Mouse (Mus musculus) G1E (cell line): ENCODE results near the gene Mtrf1l.

Experiments
- CTCF ChIP-seq: IDR thresholded peaks from 2 replicates; pipeline ENCODE4 v1.5.1; 2012; ENCODE audit warnings: low read depth, low read length, inconsistent platforms, mixed read lengths
- GATA1 ChIP-seq: IDR thresholded peaks from 2 replicates; pipeline ENCODE4 v1.6.1; 2012; ENCODE audit warnings: borderline replicate concordance, low read length, inconsistent platforms, mixed read lengths

DNA sequence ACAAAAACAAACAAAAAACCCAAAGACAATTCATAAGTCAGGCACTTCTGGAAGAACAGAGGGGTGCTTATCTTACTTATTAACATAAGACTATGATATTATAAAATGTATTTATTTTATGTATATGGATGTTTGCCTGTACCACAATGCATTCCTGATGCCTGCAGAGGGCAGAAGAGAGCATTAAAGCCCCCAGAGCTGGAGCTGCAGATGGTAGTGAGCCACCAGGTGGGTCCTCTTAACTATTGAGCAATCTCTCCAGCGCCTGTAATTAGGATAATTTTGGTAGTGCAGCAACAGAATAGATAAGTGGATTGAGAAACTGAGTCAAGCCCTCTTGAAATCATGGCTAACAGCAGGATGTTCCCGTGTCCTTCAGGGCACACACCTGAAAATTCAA is 42.3 kb upstream of the Mtrf1l start:
- TF ChIP-seq CTCF: no peak
- TF ChIP-seq GATA1: no peak
